Mouse (Mus musculus) adrenal gland, postnatal 4 days (tissue): ENCODE results near the gene Cars2. TPM values are rescaled to one million over a fixed set of nuclear protein-coding genes. Genes with fewer than 3 reads are reported as not detected.
"Not testable (repeated sequence)": the region's sequence is repeated elsewhere in the genome, so short reads cannot be mapped to it uniquely, and the experiment has no call there.

Source experiments
- DNase-seq, 2 experiments: peaks; one replicate each; pipeline ENCODE4 v3.0.0; 2021 to 2022; ENCODE audit warnings: low spot score in 2 of 2, mixed read lengths in 2 of 2
- long read RNA-seq, 2 experiments: library from polyadenylated mRNA; stranded (forward); transcript quantifications; one replicate each; pipeline ENCODE4 v2.0.0; 2021
- total RNA-seq, 2 experiments: library from RNA; stranded (reverse); gene quantifications; 2 replicates each; pipeline ENCODE4 v1.2.3; 2021

Cars2 gene
- 10 to 100 TPM; 34.4 to 36.2 TPM for total RNA-seq
- long read RNA-seq, experiment 1, transcript Cars2-201 (15 exons, 1,902 nt): major isoform, 8 of 55 reads
- long read RNA-seq, experiment 1, partial matches to known transcripts: 5 of 55 reads
- long read RNA-seq, experiment 1, other reads (novel, unspliced or antisense): 36 of 55 reads
- long read RNA-seq, experiment 2, transcript Cars2-201 (15 exons, 1,902 nt): major isoform, 5 of 79 reads
- long read RNA-seq, experiment 2, partial matches to known transcripts: 13 of 79 reads
- long read RNA-seq, experiment 2, other reads (novel, unspliced or antisense): 59 of 79 reads

DNA sequence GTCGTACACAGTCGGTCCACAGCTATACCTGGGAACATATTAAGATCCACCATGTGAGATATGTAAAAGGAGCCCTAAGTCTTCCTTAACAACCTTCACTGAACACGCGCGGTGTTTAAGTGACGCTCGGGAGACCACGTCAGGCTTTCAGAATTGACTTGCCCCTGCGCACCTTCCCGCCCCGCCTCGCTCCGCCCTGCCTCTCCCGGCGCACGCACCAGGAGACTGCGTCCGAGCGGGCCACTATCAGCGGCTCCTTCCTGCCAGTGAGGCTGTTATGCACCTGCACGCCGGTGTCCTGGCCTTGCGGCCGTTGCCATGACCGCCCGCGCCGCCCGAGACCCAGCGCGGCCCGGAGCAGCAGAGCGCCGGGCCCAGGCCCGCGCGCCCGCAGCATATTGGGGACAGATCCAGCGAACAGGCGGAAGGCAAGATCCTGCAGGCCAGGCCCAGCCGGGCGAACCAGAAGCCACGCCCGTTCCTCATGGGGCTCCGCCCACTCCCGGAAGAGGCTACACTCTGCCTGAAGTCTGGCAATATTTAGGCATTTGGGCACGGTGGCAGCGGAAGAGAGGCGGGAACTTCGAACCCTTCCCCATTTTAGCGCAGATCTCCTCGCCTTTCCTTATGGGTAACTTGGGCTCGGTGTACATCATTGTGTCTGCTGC lies at the start of gene Cars2:
Gene Cars2, minus strand, starts transcription at position 503 of the 668 bp plus-strand sequence.
- DNase-seq: peak; percentile 66 to 85

DNA sequence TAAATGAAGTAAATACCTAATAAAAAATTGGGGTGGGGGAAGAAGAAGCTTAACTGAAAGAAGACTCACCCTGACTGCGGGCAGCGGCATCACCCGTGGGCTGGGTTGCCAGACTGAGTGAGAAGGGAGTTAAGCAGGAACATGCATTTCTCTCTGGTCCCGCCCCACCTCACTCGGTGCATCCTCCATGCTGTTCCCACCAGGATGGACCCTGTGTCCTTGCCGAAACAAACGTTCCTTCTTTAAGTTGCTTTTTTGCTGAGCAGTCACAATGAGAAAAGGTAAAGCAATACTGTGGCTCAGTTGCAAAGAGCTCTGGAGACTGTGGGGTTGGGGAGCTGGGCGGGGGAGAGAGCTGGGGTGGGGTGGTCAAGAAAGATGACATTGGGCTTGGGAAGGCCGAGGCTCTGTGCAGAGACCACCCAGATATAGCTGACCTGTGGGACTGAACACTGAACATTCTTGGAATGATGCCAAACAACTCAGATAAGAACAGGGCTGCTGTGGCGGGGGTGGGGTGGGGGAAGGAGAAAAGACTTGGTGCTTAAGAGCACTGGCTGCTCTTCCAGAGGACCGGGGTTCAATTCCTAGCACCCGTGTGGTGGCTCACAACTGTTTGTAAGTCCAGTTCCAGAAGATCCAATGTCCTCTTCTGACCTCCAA lies 42.8 kb upstream of the Cars2 start:
- DNase-seq: no peak

DNA sequence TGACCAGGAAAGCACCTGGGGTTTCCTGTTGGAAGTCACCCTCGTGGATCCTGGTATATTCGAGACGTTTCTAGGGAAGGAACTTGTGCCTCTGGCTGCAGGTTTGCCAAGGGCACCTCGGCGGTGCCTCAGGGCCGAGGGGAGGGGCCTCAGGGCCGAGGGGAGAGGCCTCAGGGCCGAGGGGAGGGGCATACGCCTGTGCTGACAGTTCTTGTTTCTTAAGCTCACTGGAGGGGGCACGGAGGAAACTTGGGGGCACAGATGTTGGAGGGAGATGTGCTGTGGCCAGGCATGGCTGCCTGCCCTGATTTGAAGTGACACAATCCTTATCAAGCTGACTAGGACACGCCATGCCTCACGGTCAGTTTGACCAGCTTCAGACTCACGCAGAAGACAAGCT lies 41.7 kb upstream of the Cars2 start:
- no peak for DNase-seq

DNA sequence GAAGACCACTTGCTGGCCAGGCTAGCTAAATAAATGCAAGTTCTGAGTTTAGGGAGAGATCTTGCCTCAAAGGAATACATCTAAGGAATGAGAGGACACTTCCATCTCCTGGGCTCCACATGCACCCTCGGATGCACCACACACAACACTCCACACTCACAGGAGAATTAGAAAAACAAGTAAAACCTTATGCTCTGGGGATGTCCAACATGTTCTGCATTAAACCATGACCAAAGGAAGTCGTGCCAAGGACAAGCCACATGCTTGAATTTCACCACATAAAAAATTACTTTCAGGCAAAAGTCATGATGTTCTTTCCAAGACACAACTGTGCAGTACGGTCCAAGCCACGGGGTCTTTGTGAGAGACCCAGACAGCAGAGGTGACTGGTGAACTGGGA lies 41.3 kb upstream of the Cars2 start:
- no peak for DNase-seq

DNA sequence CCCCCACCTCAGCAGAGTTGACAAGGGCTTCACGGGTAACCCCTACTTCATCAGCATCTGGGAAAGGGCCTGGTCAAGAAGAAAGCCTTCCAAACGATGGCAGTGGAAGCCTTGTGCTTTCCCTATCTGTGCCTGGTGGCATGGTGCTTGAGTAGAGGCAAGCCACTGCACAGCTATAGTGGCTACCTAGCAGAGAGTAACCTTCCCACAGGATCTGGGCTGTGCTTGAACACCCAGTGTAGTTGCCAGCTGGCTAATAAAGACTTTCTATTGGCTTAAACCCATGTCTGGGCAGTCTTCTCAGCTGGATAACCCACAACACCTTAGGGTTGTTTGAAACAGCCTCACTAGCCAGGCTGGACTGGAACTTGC lies 35.8 kb upstream of the Cars2 start:
- DNase-seq: no peak

DNA sequence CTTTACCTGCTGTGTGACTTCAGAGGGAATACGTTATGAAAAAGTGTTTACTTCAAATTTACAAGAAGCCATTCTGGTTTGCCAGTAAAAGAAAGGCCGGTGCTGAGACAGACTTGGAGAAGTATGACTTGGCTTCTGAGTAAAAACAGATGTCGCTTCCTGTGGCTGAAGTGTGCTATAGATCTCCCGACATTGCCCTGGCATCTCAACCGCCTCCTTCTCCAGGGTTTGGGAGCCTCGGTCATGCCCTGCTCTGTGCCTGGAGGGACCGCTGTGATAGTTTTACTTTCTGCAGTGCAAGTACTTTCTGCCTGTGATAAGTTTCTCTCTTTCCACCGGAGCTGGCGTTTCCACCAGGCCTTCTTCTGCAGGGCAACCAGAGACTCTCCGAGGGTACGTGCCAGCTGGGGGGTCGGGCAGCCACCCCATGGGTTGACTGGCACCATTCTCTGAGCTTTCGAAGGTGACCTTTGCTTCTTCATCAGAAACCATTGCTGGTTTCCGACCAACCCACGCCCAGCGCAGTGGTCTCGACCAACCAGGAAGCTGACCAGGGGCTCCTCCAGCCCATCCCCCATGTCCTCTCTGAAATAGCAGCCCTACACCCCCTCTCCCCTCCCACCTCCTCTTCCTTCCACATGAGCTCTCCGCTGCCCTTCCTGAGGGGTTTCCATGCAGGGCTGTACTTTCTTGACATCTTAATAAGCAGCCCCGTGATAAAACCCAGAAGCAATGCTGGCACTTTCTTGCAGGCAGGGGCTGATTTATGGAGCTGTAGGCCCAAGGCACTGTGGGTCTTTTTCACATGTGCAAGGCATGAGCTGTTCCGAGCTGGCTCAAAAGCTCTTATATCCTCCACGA lies 35.2 kb upstream of the Cars2 start:
- DNase-seq: no peak

DNA sequence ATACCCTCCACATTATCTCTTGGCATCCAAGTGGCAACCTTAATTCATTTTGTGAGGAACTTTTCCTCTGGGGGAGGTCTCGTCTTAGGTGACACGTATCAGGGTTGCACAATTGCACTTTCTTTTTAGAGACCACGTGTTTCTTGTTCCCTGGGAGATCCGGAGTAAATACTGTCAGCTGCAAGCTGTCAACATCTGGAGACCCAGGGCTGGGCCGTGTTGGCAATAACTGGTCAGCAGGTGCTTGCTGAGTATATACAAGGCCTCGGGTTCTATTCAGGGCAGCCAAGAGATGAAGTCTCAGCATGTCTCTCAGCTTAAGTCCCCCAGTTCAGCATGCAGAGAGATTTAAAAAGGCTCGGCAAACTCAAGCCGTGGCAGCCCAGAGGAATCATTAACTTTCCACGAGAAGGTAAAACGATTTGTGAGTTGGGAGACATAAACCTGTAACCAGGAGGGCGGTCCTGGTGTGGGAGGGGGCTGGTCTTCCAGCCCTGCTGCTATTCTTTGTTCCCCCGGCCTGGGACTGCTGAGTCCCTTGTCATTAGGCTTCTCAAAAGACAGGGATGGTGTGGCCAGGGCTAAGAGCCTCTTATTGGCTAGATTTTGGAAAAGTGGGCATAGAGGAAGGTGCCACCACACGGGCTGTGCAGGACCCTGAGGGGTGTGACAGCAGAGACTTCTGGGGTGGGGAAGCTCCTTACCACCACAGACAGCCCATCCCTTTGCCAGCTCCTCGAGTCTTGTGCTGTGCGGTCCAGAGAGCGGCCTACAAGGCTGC lies 25.2 kb upstream of the Cars2 start:
- no peak for DNase-seq

DNA sequence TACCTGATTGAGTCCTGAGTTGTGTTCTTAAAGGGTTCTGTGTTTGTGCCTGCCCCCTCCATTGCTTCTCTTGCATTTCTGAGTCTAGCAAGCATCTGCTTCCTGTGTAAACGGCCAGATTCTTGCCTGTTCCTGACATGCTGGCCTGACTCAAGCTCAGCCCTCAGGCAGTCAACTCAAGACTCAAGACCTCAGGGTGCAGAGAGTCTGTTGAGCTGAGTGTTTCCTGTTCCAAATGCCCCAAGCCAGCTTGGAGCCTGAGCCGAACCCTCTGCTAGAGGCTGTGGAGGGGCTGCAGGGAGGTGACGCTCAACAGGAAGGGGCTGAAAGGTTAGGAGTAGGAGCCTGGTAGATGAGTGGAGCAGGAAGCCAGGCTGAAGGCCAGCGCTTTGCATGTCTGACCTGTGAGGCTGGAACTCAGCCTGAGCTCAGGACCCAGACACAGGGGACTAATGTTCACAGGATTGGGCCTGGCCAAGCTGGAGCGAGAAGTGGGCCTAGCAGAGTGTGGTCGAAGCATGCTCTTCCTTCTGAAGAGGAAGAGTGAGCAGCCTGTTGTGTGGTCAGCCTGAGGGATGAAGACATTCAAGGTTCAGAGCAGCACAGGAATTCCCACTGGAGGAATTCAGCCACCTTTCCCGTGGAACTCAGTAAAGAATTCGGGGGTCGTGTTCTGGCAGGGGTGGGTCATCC lies 24.5 kb upstream of the Cars2 start:
- DNase-seq: no peak

DNA sequence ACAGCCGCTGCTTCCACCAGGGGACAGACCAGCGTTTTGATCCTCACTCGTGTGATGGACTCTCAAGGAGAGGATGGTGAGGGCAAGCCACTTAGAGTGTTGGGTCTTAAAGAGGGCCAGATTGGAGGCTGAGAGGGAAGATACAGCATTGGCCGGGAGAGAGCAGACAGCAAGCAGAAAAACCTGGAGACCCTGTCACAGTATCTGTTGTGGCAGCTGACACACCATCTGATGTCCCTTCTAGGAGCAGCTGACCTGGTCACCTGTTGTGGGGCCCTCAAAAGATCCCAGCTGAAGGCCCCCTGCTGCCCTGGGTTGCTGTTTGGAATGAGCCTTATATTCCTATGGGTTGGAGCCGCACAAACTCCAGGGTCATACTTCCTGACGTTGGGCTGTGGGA lies 21.8 kb upstream of the Cars2 start:
- no peak for DNase-seq

DNA sequence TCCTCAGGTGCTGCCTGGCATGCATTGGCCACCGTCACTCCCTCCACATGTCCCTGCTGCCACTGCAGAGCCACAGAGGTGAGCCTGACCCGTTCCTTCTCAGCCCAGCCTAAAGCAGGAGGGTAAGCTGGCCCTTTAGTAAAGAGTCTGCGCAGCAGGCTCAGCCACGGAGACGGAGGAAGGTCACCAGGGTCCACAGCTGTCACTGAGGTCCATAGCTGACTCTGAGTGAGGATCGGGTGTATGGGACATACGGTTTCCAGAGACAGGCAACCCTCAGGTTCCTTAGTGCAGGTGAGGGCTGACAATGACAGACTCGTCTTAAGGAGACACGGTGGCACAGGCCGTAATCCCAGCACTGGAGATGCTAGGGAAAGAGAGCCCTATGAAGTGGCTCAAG lies 21.4 kb upstream of the Cars2 start:
- DNase-seq: no peak

DNA sequence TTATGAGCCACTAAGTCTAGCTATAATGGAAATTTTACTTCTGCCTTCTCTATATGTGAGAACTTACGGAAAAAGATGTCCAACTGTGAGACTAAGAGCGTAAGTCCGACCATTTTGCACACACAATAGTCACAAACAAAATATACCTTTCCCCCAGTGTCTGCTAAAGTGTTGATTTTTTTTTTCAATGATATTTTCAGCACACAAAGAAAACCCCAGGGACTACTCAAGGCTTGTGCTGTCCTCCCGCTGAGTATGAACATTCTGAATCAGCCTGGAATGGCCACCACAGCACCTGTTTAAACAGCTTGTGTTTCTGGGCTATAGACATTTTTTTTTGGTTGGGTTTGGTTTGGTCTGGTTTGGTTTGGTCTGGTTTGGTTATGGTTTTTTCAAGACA lies 20.2 kb upstream of the Cars2 start:
- DNase-seq: no peak

DNA sequence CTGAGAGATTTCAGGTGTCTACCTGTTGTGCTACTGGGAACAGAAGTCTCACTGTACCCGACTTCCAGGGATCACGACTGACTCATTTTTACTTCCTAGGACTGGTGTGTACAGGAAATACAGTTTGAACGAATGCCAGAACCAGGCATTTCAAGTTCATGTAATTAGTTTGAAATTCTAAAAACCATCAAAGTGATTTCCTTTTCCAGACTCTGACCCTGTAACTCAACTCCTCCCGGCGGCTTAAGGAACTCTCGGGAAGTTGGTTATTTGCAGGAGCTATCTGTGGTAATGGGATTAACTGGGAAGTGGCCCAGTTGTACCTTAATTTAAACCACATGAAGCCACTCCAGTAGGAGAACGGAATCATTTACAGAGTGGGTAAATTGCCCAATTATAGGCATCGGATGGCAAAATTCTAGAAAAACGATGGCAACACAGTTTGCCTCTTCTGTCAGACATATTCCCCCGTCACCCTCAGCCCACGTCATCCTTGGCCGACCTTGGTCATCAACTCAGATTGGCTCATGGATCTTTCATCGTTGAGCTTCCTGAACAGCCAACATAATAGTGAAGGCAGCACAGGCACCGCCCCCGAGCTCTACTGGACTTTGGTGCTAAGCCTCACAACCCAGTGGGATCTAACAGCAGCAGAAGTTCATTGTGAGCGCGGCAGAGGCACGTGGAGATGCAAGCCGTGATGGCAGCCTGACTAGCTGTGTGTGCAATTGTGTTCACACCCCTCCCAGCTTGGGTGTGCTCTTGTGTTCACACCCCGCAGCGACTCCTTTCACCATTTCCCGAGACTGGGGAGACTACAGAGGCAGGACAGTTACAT lies 18.9 kb upstream of the Cars2 start:
- no peak for DNase-seq

DNA sequence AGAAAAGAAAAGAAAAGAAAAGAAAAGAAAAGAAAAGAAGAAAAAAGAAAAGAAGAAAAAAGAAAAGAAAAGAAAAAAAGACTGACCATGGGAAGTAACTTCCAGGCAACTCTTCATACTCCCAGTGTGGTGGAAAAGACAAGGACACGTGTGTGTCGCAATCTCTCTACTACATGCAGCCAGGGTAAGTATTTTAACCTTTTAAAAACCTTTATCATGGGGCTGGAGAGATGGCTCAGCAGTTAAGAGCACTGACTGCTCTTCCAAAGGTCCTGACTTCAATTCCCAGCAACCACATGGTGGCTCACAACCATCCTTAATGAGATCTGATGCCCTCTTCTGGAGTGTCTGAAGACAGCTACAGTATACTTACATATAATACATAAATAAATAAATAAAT lies 17.6 kb upstream of the Cars2 start:
- DNase-seq: not testable (repeated sequence)

DNA sequence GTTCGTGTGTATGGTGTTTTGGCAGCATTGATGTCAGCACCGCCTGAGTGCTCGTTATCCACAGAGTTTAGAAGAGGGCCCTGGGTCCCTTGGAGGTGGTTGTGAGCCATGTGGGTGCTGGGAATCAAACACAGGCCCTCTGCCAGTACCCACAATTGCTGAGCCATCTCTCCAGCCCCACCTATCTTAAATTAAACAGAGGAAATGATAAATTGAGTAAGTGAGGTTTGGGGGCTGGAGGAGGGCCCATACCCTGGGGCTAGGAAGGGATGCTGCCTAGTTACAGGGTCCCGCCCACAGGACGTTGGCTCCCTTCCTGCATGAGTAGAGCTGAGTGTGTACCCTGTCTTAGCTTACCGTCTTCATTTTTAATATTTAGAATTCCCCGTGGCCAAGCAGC lies 14.1 kb upstream of the Cars2 start:
- no peak for DNase-seq

DNA sequence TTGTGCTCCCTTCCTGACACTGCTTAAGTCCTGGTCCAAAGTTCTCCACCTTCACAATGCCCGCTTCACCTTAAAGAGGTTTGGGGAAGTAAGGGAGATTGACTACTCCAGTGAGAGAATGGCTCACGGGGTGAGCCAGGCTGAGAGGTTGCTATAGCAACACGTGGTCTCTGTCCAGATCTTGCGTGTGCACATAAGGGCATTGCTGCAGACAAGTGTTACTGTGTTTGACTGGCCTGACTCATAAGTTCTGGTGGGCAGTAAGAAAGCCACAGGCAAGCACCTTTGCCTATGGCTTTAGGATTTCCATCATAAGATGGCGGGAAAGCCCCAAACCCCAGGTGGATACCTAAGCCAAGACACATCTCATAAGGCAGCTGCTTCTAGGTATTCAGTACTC lies 13.7 kb upstream of the Cars2 start:
- no peak for DNase-seq

DNA sequence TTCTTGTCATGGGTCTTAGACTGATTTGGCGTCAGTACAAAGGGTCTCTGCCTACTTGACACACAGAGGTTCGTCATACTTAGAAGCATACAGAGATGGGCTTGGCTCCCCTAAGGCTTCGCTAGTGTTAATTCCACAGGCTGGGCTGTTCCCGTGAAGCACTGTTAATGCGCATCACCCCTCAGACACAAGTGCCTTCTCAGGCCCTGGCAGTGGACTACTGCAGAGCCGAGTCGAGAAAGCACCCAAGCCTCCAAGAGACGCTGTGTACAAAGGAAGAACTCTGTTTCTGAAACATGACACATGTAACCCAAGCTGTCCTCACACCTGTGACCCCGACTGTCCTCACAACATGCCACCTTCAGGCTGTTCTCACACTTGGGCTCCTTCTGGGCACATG lies 9.6 kb upstream of the Cars2 start:
- no peak for DNase-seq

DNA sequence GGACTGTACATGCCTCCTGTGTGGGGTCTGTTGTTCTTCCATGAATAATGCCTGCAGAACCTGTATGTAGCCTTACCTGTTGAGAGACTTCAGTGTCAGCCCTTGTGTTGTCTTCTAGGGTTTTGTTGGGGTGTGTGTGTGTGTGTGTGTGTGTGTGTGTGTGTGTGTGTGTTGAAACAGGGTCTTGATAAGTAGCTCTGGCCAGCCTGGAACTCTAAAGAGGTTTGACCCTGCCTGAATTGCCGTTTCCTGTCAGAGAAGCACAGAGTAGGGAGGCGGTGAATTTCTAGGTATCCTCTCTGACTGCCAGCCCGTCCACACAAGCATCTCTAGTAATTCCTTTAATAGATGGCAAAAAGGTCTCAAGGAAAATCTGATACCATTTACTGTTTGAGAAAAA lies 8.9 kb upstream of the Cars2 start:
- no peak for DNase-seq

DNA sequence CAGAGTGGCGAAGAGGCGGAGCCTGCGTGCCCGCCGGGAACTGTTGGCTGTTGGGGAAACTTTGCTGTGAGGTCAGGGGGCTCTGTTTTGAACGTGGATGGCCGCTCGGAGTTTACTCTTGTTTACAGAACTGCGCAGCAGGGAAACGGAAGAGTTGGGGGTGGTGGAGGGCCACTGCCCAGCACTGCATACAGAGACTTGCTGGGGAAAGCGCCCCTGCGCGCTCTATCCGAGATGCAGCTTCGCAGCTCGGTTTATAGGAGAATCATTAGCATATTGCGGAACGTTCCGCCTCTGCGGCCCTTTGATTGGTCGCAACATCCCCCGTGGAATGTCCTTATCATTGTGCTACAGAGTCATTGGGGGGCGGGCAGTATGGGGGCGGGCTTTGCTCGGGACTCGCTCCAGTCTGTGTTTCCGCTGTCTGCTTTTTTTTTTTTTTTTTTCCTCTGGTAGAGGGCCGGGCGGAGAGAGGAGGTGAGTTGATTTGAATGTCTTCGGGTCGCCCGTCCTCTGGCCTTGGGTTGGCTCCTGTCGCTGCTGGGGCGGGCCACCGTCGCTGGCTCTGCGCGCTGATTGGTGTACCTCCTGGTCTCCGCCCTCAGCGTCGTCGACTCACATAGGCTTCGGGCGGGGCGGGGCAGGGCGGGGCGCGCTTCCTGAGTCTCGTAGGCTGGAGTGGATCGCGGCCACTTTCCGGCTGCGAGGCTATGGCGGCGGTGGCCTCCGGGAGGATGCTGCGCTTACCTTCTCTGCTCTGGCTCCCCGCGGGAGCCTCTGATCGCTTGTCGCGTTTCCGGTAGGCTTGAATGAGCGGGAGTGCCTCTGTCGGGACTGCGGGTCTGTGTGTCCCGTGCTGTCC lies 7.4 kb upstream of the Cars2 start:
- peak; percentile 91 to 92 for DNase-seq
